Mouse (Mus musculus): Measurements from ENCODE around the gene Sirt3. TPM values are rescaled to one million over a fixed set of nuclear protein-coding genes. Genes with fewer than 3 reads are reported as not detected.

Sirt3 gene
- polyA plus RNA-seq, 1 experiment from 2014 or later, result 23.5 TPM

DNA sequence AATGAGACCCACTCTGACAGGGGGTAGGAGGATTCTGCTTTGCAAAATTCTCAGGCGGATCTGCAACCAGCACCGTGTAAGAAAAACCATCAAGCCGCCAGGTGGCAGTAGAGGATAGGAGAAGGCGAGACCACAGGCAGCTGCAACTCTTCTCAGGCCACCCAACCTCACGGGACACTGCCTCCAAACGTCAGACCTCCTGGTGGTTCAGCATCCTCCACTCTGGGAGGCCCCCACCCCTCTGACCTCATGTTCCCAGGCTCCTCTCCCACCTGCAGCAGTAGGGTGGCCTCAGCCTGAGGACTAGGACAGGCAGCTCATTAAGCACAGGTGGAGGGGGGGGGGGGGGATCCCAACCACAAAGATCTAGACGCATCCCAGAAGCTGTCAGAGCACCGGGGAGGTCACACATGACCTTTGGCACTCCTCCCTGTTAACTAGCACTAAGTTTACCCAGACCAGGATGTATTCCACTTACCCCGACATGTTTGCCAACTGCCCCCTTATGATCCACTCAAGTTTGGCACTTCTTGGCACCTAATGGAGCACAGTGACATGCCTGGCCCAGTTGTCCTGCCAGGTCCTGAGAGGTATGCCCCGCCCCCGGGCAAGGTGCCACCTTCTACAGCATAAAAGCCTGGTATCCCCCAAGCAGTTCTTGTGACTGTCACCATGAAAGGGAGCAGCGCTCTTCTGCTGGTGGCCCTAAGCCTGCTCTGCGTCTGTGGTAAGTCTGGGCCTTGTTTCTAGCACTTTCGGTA is 37.0 kb downstream of the Sirt3 start, which contains the start of gene Scgb1c1:
Scgb1c1 (plus strand) TSS at position 643 of the 761 bp plus-strand sequence.
- peak; percentile 90 for ATAC-seq (ENCODE audit: low read depth)
- Histone ChIP-seq H3K4me1 (replicated peaks; ENCODE audit: control insufficient read depth, insufficient read depth, low read length) (peaks cover 8% of the 10 kb centered on the region), H3K27me3 (ENCODE audit: control insufficient read depth, insufficient read depth, low read depth, low read length) (peaks cover 3% of the 10 kb centered on the region; the same call in 1 of the 2 replicates)

DNA sequence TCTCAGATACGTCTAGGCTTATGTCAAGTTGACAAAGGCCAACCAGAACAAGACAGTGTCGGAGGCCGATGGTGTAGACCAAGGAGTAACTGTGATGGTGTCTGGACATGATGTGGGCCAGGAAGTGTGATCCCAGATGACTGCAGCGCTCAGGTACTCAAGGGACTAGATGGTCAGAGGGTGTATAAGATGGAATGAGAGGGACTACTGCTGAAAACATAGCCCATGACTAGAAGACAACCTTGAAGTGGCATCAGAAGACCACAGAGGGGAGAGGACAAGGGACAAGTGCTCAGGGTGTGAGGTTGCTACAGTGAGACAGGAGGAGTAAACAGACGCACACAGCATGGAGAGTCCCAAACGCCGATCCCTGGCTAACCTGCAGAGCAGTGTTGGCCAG is 38.3 kb downstream of the Sirt3 start:
- no peak overlapping the region for H3K4me3 ChIP-seq (ENCODE audit: low read length)
- peaks cover 3% of the 10 kb centered on the region; the same call in 1 of the 2 replicates for H3K27me3 ChIP-seq (ENCODE audit: control insufficient read depth, insufficient read depth, low read depth, low read length)
- no peak overlapping the region for H3K27ac ChIP-seq (ENCODE audit: low read length)
- H3K9ac ChIP-seq (ENCODE audit: low read length), result no peak overlapping the region
- no peaks in the 10 kb centered on the region for H3K36me3 ChIP-seq (ENCODE audit: control insufficient read depth, insufficient read depth, low read length)
- H3K4me2 ChIP-seq (ENCODE audit: low read depth, low read length), result no peak overlapping the region
- peaks cover 8% of the 10 kb centered on the region for H3K4me1 ChIP-seq (replicated peaks; ENCODE audit: control insufficient read depth, insufficient read depth, low read length)
- H3K9me3 ChIP-seq (ENCODE audit: control insufficient read depth, low read length), result no peaks in the 10 kb centered on the region
- no peak for ATAC-seq (ENCODE audit: low read depth)
- 62% methylated on average over 7 of the region's 7 CpGs for WGBS

More for the DNA sequence above, 37.0 kb downstream of the Sirt3 start, which contains the start of gene Scgb1c1:
- Histone ChIP-seq H3K36me3 (ENCODE audit: control insufficient read depth, insufficient read depth, low read length) (no peaks in the 10 kb centered on the region), H3K4me2 (ENCODE audit: low read depth, low read length) (no peak within 1 kb of the TSS), H3K27ac (ENCODE audit: low read length) (no peak within 1 kb of the TSS), H3K4me3 (ENCODE audit: low read length) (no peak within 1 kb of the TSS), H3K9ac (ENCODE audit: low read length) (no peak within 1 kb of the TSS), H3K9me3 (ENCODE audit: control insufficient read depth, low read length) (no peaks in the 10 kb centered on the region)
- WGBS, result 21% methylated on average over 14 of the region's 14 CpGs

DNA sequence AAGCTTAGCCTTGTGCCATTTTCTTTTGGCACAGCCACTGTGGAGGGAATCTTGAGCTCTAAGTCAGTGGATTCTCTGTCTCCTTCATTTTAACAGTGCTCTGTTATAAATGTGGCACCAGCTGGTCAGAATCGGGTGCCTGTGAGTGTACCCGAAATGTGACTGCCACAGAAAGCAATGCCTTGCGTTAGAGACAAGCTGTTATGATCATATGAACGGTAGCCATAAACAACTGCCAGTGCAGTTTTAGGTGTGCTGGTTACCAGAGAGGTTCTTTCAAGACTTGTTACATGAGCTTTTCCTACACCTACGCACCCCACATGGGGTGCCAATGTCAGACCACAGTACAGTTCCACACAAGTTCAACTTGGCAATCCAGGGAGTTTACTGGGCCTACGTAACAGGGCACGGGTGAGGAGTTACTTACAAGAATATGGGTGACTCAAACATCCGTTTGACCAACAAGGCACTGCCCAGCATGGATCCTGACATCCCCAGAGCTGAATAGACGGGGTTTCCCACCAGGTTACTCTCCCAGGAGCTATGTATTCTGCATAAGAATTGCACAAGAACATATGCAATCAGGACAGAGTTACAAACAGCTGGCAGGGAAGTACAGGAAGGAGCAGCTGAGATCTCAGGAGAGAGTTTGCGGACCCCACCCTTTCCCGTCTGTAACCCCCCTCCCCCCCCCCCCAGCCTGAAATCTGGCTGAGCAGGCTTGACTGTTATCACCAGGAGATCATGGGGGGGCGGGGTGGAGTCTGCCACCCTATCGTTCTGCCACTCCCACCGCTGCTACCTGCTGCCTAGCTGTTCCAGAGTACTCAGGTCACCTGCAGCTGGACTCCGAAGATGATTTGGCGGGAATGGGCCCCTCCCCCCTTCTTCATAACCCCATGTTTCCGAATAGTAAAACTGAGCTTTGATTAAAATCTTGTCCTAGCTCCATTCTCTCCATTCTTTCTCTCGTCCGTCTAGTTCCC is 41.1 kb downstream of the Sirt3 start:
- ATAC-seq (ENCODE audit: low read depth), result no peak

DNA sequence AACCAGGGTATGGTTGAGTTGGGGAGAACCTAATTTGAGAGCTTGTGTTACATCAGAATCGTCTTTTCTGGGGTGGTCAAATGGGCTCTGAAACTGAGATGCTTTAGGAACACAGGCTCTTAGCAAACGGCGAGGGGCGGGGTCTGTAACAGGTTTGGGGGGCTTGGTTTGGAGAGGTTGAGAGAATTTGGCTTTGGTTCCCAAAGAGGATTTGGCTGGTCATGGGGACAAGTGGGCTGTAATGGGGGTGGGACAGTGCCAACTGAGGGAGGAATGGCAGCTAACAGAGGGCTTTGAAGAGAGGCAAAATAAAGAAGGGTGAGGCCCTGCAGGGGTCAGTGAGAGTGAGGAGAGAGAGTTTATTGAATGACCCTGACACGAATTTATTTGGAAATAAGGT is 42.6 kb downstream of the Sirt3 start:
- no peaks in the 10 kb centered on the region for H3K9me3 ChIP-seq (ENCODE audit: control insufficient read depth, low read length)
- peaks cover 3% of the 10 kb centered on the region; the same call in 1 of the 2 replicates for H3K27me3 ChIP-seq (ENCODE audit: control insufficient read depth, insufficient read depth, low read depth, low read length)
- WGBS, result 54% methylated on average over 5 of the region's 5 CpGs
- no peaks in the 10 kb centered on the region; the same call in 1 of the 2 replicates for H3K4me1 ChIP-seq (replicated peaks; ENCODE audit: control insufficient read depth, insufficient read depth, low read length)
- no peaks in the 10 kb centered on the region for H3K36me3 ChIP-seq (ENCODE audit: control insufficient read depth, insufficient read depth, low read length)
- no peak overlapping the region for H3K27ac ChIP-seq (ENCODE audit: low read length)
- no peak overlapping the region for H3K4me3 ChIP-seq (ENCODE audit: low read length)
- ATAC-seq (ENCODE audit: low read depth), result no peak
- no peak overlapping the region for H3K9ac ChIP-seq (ENCODE audit: low read length)
- H3K4me2 ChIP-seq (ENCODE audit: low read depth, low read length), result no peak overlapping the region

More for the DNA sequence above, 41.1 kb downstream of the Sirt3 start:
- H3K9ac ChIP-seq (ENCODE audit: low read length), result no peak overlapping the region
- H3K4me2 ChIP-seq (ENCODE audit: low read depth, low read length), result 0 out of 2 replicates have a peak overlapping the region, but pooled peaks have one; percentile 20
- no peak overlapping the region for H3K4me3 ChIP-seq (ENCODE audit: low read length)
- no peak overlapping the region for H3K27ac ChIP-seq (ENCODE audit: low read length)
- no peaks in the 10 kb centered on the region for H3K36me3 ChIP-seq (ENCODE audit: control insufficient read depth, insufficient read depth, low read length)
- H3K9me3 ChIP-seq (ENCODE audit: control insufficient read depth, low read length), result no peaks in the 10 kb centered on the region
- peaks cover 3% of the 10 kb centered on the region; the same call in 1 of the 2 replicates for H3K4me1 ChIP-seq (replicated peaks; ENCODE audit: control insufficient read depth, insufficient read depth, low read length)
- peaks cover 3% of the 10 kb centered on the region; the same call in 1 of the 2 replicates for H3K27me3 ChIP-seq (ENCODE audit: control insufficient read depth, insufficient read depth, low read depth, low read length)
- 32% methylated on average over 18 of the region's 19 CpGs for WGBS

DNA sequence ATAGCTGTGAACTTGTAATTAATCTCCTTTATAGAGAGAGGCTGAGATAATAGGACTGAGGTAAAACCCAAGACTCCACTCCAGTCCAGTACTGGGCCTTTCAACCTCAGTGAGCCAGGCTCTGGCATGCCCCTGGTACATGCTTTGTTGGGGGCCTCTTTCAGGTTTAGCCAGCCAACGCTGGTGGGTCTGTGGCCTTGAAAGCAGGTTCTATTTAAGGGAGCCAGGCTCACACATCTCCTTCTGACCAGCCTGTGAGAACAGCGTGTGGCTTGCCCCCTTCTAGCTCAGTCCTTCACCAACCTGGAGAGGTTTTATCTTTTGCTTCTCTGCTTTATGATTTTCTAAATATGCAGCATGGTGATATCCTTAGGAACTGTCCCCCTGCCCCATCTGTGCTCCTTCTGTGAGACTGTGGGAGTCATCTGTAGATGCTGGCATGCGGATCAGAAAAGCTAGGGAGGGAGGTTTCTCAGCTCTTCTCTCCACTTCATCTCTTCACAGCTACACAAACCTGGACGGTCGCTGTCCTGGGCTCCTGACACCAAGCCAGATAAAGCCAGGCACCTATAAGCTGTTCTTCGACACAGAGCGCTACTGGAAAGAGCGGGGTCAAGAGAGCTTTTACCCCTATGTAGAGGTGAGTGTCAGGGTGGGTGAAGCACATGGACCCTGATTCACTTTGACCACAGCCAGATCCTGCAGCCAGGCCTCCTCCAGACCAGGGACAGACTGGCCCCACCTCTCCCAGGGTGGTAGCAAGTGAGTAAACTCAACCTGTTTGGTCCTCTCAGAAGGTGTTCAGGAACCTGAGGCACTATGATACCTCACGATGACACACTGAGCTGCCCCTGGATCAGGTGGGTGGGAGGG is 45.6 kb downstream of the Sirt3 start:
- 69% methylated on average over 9 of the region's 9 CpGs for WGBS

DNA sequence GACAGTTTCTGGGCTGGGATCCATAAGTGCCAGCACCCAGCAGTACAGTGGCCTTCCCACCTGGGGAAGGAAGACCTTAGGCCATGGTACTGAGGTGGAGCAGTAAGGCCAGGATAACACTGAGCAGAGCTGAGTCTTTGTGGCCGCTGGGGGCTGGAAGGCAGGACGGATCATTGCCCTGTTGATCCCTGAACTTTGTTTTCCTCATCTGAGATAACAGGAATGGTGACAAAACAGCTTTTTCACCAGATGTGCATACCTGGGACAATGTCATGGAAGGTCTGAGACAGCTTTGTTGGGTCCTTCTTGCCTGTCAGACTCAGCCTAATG is 46.4 kb downstream of the Sirt3 start:
- no peaks in the 10 kb centered on the region for H3K36me3 ChIP-seq (ENCODE audit: control insufficient read depth, insufficient read depth, low read length)
- no peaks in the 10 kb centered on the region for H3K27me3 ChIP-seq (ENCODE audit: control insufficient read depth, insufficient read depth, low read depth, low read length)
- H3K4me1 ChIP-seq (replicated peaks; ENCODE audit: control insufficient read depth, insufficient read depth, low read length), result no peaks in the 10 kb centered on the region
- no peak overlapping the region for H3K27ac ChIP-seq (ENCODE audit: low read length)
- 0 out of 2 replicates have a peak, but pooled peaks have one; percentile 23 for ATAC-seq (ENCODE audit: low read depth)
- H3K9ac ChIP-seq (ENCODE audit: low read length), result no peak overlapping the region; the same call in 1 of the 2 replicates
- H3K9me3 ChIP-seq (ENCODE audit: control insufficient read depth, low read length), result no peaks in the 10 kb centered on the region
- H3K4me2 ChIP-seq (ENCODE audit: low read depth, low read length), result peak overlapping the region; percentile 30
- no peak overlapping the region for H3K4me3 ChIP-seq (ENCODE audit: low read length)
- 58% methylated on average over 2 of the region's 2 CpGs for WGBS

More for the DNA sequence above, 45.6 kb downstream of the Sirt3 start:
- Histone ChIP-seq H3K9me3 (ENCODE audit: control insufficient read depth, low read length) (no peaks in the 10 kb centered on the region), H3K27me3 (ENCODE audit: control insufficient read depth, insufficient read depth, low read depth, low read length) (no peaks in the 10 kb centered on the region), H3K4me2 (ENCODE audit: low read depth, low read length) (no peak overlapping the region), H3K9ac (ENCODE audit: low read length) (no peak overlapping the region), H3K36me3 (ENCODE audit: control insufficient read depth, insufficient read depth, low read length) (no peaks in the 10 kb centered on the region), H3K4me3 (ENCODE audit: low read length) (no peak overlapping the region), H3K27ac (ENCODE audit: low read length) (no peak overlapping the region), H3K4me1 (replicated peaks; ENCODE audit: control insufficient read depth, insufficient read depth, low read length) (no peaks in the 10 kb centered on the region; the same call in 1 of the 2 replicates)
- no peak for ATAC-seq (ENCODE audit: low read depth)

DNA sequence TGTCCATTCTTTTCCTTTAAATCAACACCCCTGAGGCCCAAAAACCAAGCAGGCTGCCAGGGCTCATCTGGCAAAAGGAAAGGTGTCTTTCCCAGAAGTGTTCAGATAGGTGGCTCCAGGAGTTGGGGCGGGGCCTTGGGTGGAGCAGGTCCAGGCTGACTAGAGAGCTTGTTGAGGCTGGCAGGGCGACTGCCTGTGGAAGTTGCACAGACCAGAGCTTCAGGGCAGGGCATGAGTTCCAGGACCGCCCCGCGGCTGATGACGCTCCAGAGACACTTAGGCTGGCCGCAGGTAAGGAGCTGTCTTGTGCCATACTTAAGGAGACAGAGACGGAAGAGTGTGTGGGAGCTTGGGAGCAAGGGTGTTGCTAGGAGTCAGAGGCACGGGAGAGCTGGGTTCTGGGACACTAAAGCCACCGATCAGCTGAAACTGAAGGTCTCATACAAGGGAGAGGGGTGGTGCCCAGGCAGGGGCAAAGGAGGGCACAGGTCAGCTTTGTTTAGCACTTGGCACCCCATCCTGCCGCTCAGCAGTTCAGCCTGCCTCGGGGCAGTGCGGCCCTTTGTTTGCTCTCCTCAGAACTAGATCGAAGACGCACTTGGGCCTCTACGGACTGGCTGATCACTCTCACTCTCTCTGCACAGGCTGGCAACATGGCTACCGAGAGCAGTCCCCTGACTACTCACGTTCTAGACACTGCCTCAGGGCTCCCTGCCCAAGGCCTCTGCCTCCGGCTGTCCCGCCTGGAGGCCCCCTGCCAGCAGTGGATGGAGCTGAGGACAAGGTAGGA is 46.9 kb downstream of the Sirt3 start, which contains the start of gene Urah:
Urah (plus strand) TSS at position 51 of the 790 bp plus-strand sequence.
- peak; percentile 82 for ATAC-seq (ENCODE audit: low read depth)
- H3K4me2 ChIP-seq (ENCODE audit: low read depth, low read length), result peak within 1 kb of the TSS; percentile 30
- H3K9me3 ChIP-seq (ENCODE audit: control insufficient read depth, low read length), result no peaks in the 10 kb centered on the region
- no peaks in the 10 kb centered on the region for H3K27me3 ChIP-seq (ENCODE audit: control insufficient read depth, insufficient read depth, low read depth, low read length)
- H3K4me1 ChIP-seq (replicated peaks; ENCODE audit: control insufficient read depth, insufficient read depth, low read length), result no peaks in the 10 kb centered on the region
- H3K27ac ChIP-seq (ENCODE audit: low read length), result no peak within 1 kb of the TSS
- peak within 1 kb of the TSS; percentile 9; the same call in 1 of the 2 replicates for H3K9ac ChIP-seq (ENCODE audit: low read length)
- WGBS, result 32% methylated on average over 20 of the region's 20 CpGs
- H3K4me3 ChIP-seq (ENCODE audit: low read length), result peak within 1 kb of the TSS; percentile 9; the same call in 1 of the 2 replicates
- no peaks in the 10 kb centered on the region for H3K36me3 ChIP-seq (ENCODE audit: control insufficient read depth, insufficient read depth, low read length)

DNA sequence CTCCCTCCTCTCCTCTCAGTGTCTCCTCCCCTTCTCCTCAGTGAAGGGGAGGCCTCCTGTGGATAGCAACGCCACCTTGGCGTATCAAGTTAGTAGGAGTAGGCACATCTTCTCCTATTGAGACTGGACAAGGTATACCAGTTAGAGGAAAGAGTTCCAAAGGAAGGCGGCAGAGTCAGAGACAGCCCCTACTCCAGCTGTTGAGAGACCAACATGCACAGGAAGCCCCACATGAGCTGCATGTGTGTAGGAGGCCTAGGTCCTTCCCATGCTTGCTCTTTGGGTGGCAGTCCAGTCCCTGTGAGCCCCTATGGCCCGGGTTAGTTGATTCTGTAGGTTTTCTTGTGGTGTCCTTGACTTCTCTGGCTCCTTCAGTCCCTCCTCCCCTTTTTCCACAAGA is 48.8 kb downstream of the Sirt3 start:
- Histone ChIP-seq H3K27me3 (ENCODE audit: control insufficient read depth, insufficient read depth, low read depth, low read length) (no peaks in the 10 kb centered on the region), H3K4me2 (ENCODE audit: low read depth, low read length) (no peak overlapping the region), H3K4me1 (replicated peaks; ENCODE audit: control insufficient read depth, insufficient read depth, low read length) (no peaks in the 10 kb centered on the region), H3K9ac (ENCODE audit: low read length) (no peak overlapping the region), H3K4me3 (ENCODE audit: low read length) (no peak overlapping the region), H3K27ac (ENCODE audit: low read length) (no peak overlapping the region), H3K9me3 (ENCODE audit: control insufficient read depth, low read length) (no peaks in the 10 kb centered on the region), H3K36me3 (ENCODE audit: control insufficient read depth, insufficient read depth, low read length) (no peaks in the 10 kb centered on the region)
- WGBS, result 79% methylated on average over 4 of the region's 4 CpGs
- ATAC-seq (ENCODE audit: low read depth), result no peak
